Mouse (Mus musculus): ENCODE measurements around the gene Spry1. TPM values are rescaled to one million over a fixed set of nuclear protein-coding genes. Genes with fewer than 3 reads are reported as not detected.

Spry1 gene
- polyA plus RNA-seq, 1 experiment from 2014 or later = 8.1 TPM

GRCm38 (mm10) chr3:37692945-37693344 lies 53.2 kb downstream of the Spry1 start:
- 70% methylated on average over 4 of the region's 4 CpGs for WGBS
- no peak overlapping the region for H3K4me3 ChIP-seq
- no peaks in the 10 kb centered on the region for H3K36me3 ChIP-seq
- no peaks in the 10 kb centered on the region for H3K9me3 ChIP-seq
- H3K4me1 ChIP-seq = 0 out of 2 replicates have a peak, but pooled peaks cover 5% of the 10 kb centered on the region
- H3K27me3 ChIP-seq (ENCODE audit: insufficient read depth, poor library complexity, severe bottlenecking) = no peaks in the 10 kb centered on the region
- DNase-seq (ENCODE audit: low spot score) = no peak
- no peak overlapping the region for H3K27ac ChIP-seq

- Histone ChIP-seq H3K27me3 (ENCODE audit: insufficient read depth, poor library complexity, severe bottlenecking) (no peaks in the 10 kb centered on the region), H3K4me3 (no peak overlapping the region), H3K9me3 (no peaks in the 10 kb centered on the region), H3K36me3 (no peaks in the 10 kb centered on the region), H3K27ac (no peak overlapping the region), H3K4me1 (0 out of 2 replicates have a peak, but pooled peaks cover 2% of the 10 kb centered on the region)
- DNase-seq (ENCODE audit: low spot score) = no peak
- WGBS = 62% methylated on average over 8 of the region's 8 CpGs
These were observed 53.8 kb downstream of the Spry1 start for GRCm38 (mm10) chr3:37693552-37693951.

Other genes with a start within 250 kb of the Spry1 start
- 35.2 and 36.2 TPM in 2 replicates for gene Spata5, start 220.1 kb upstream of the Spry1 start, polyA plus RNA-seq (2016; fragmentation: Nextera tagmentation; extraction: Ambion mirVana)
- gene Nudt6, start 219.7 kb upstream of the Spry1 start, polyA plus RNA-seq (2016; fragmentation: Nextera tagmentation; extraction: Ambion mirVana) = 7.8 and 10.7 TPM in 2 replicates
- 2.0 and 2.5 TPM in 2 replicates for gene Gm5148, start 84.5 kb downstream of the Spry1 start, polyA plus RNA-seq (2016; fragmentation: Nextera tagmentation; extraction: Ambion mirVana)

All from heart, embryonic 10.5 days (tissue).